ENCODE assay signal across 24 mouse cellular contexts in the genomic region with DNA sequence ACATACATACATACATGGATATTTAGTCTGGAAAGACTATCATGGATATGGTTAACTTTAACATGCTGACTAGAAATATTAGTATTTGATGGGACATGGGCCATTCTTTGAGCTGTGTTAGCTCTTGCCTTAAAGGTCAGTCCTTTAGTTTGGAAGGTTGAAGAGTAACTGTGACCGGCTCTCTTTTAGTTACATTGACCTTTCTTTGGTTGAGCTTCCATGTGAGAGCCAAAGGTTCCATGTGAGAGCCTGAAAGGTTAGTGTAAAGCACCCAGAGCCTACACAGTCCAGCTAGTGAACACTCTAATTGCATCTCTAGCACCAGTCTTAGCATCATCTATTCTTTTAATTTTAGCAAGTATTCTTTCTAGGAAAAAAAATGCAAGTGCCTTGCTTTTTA. TPM values are rescaled to one million over a fixed set of nuclear protein-coding genes. Genes with fewer than 3 reads are reported as not detected.
"Had no signal": no experiment of that assay in that cellular context is flagged by ENCODE, and none has a peak within 500 bp of the region (broad histone marks: within the 10 kb centered on the region; RNA-seq: fewer than 3 reads in every experiment).

No protein-coding gene starts in this region.

- DNase-seq: gastrocnemius, adult 2 months; gastrocnemius, postnatal 10 days; gastrocnemius, postnatal 25 days; heart, adult 18-20 months; heart, postnatal 10 days; heart, postnatal 4 days; liver; liver, embryonic 13.5 days; liver, postnatal 0 days had no signal

- H3K36me3 ChIP-seq: heart, embryonic 10.5 days; heart, embryonic 12.5 days; hindbrain, embryonic 10.5 days; hindbrain, embryonic 12.5 days; intestine, embryonic 15.5 days; limb, embryonic 10.5 days; limb, embryonic 12.5 days; liver, embryonic 13.5 days; liver, embryonic 15.5 days had no signal

- ATAC-seq: hindbrain, embryonic 16.5 days; inflammation-experienced regulatory T-cells, adult 6 months; intestine, embryonic 15.5 days; intestine, postnatal 0 days; liver, postnatal 0 days had no signal

- H3K27ac ChIP-seq: gastrocnemius, adult 2 months; heart, embryonic 10.5 days; hindbrain, embryonic 10.5 days; hindbrain, embryonic 12.5 days; hindbrain, embryonic 14.5 days; intestine, embryonic 15.5 days; kidney, postnatal 0 days; layer of hippocampus, adult 2 months; left cerebral cortex, adult 2 months; limb, embryonic 10.5 days; limb, embryonic 12.5 days; liver, embryonic 13.5 days; liver, embryonic 15.5 days had no signal

- H3K27me3 ChIP-seq: heart, embryonic 12.5 days; hindbrain, embryonic 12.5 days; intestine, embryonic 15.5 days; limb, embryonic 12.5 days; liver, embryonic 13.5 days; liver, embryonic 15.5 days had no signal

- H3K4me1 ChIP-seq: heart, embryonic 10.5 days; heart, embryonic 12.5 days; hindbrain, embryonic 12.5 days; intestine, embryonic 15.5 days; liver, embryonic 13.5 days; liver, embryonic 15.5 days had no signal

- H3K4me2 ChIP-seq: heart, embryonic 12.5 days; hindbrain, embryonic 12.5 days; hindbrain, embryonic 14.5 days; intestine, embryonic 15.5 days; limb, embryonic 12.5 days; liver, embryonic 13.5 days; liver, embryonic 15.5 days had no signal

- H3K9ac ChIP-seq: heart, embryonic 12.5 days; hindbrain, embryonic 12.5 days; hindbrain, embryonic 14.5 days; intestine, embryonic 15.5 days; limb, embryonic 12.5 days; liver, embryonic 13.5 days; liver, embryonic 15.5 days; liver, postnatal 0 days had no signal

- H3K4me3 ChIP-seq: gastrocnemius, adult 2 months; heart, embryonic 10.5 days; heart, embryonic 12.5 days; hindbrain, embryonic 10.5 days; hindbrain, embryonic 12.5 days; intestine, embryonic 15.5 days; layer of hippocampus, adult 2 months; left cerebral cortex, adult 2 months; limb, embryonic 10.5 days; limb, embryonic 12.5 days; liver, embryonic 13.5 days; liver, embryonic 15.5 days had no signal

- H3K9me3 ChIP-seq: heart, embryonic 10.5 days; heart, embryonic 12.5 days; hindbrain, embryonic 10.5 days; hindbrain, embryonic 12.5 days; intestine, embryonic 15.5 days; limb, embryonic 10.5 days; limb, embryonic 12.5 days; liver, embryonic 13.5 days; liver, embryonic 15.5 days had no signal

RNA-seq across cellular contexts. Expression of a gene that starts 54.7 kb away (rescaled TPM):
- polyA plus RNA-seq: inflammation-experienced regulatory T-cells, adult 6 months had no signal
